Mouse (Mus musculus) Muller cell, postnatal 12 days (primary cell): Measurements from ENCODE around the gene Stk11.
A peak's percentile ranks its signal among the peaks of the same experiment; 100 is the strongest.

Experiments
- DNase-seq: peaks from one replicate; pipeline ENCODE4 v3.0.0-alpha.2; 2015; ENCODE audit errors: inconsistent ontology term

Stk11 gene

GRCm38 (mm10) chr10:80170052-80170451 is 54.4 kb downstream of the Stk11 start:
- no peak for DNase-seq

DNA sequence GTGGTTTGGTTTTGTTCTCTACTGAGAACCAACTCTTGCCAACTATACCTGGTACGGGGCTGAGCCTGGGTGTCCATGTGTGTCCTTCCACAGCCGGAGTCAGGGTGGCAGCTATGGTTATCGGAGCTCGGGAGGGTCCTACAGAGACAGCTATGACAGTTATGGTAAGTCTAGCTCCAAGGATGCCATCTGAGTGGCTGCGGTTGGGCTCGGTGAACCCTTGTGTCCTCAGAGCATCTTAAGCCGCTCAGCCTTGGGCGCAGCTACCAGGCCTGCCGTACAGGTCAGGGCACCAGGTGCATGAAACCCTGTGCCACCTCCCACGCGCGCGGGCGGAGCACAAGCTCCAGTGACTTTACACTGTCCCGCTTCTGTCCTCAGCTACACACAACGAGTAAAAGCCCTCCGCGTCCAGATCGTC is 55.0 kb downstream of the Stk11 start:
- no peak for DNase-seq

- DNase-seq, result no peak
These were observed 55.6 kb downstream of the Stk11 start for GRCm38 (mm10) chr10:80171252-80171651.

- no peak for DNase-seq
These were observed 56.3 kb downstream of the Stk11 start for GRCm38 (mm10) chr10:80171760-80172526.

GRCm38 (mm10) chr10:80172527-80173292 is 57.1 kb downstream of the Stk11 start, which contains the start of gene 1600002K03Rik:
1600002K03Rik (plus strand) TSS chr10:80172944.
- peak; percentile 86 for DNase-seq

GRCm38 (mm10) chr10:80173358-80173757 is 57.8 kb downstream of the Stk11 start:
- no peak for DNase-seq

GRCm38 (mm10) chr10:80173955-80174640 is 58.5 kb downstream of the Stk11 start:
- DNase-seq, result no peak

DNA sequence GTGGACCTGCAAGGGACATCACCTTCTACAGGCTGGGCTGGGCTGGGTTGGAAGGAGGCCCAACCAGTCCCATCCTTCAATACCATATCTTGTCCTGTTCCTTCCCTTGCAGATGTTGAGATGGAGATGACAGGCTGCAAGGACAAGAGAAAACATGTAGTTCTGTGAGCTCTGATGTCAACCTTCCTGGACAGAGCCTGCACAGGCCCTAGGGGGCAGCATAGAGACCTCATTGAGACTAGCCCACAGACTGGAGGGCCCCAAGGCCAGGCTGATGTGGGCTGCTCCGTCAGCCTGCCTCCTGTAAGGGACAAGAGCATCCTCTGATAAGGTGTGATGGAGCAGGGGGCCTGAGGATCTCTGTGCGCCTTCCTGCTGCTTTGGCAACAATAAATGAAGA is 59.1 kb downstream of the Stk11 start:
- DNase-seq, result peak; percentile 42

GRCm38 (mm10) chr10:80175536-80176269 is 60.1 kb downstream of the Stk11 start:
- peak; percentile 42 for DNase-seq

DNA sequence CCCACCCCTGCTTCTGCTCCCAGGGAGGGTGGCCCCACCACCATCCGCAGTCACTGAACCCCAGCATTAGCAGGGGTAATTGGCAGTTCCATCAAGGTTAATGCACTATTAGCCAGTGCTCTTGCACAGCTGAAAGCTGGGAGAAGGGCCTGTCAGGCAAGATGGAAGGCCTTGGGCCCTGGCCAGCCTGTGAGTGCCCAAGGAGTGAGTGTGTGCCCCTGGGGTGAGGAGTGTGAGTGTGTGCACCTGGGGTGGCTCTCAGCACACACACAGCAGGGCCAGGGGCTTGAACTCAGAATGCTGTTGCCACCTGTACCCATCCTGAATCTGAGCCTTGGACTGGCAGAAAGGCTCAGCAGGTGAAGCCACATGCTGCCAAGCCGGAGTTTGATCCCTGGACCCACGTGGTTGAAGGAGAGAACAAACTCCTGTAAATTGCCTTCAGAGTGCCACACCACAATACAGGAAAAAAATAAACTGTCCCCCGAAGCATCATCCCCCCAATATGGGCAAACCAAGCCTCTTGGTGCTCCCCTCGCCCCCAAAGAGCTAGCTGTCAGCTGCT is 60.7 kb downstream of the Stk11 start:
- no peak for DNase-seq

DNA sequence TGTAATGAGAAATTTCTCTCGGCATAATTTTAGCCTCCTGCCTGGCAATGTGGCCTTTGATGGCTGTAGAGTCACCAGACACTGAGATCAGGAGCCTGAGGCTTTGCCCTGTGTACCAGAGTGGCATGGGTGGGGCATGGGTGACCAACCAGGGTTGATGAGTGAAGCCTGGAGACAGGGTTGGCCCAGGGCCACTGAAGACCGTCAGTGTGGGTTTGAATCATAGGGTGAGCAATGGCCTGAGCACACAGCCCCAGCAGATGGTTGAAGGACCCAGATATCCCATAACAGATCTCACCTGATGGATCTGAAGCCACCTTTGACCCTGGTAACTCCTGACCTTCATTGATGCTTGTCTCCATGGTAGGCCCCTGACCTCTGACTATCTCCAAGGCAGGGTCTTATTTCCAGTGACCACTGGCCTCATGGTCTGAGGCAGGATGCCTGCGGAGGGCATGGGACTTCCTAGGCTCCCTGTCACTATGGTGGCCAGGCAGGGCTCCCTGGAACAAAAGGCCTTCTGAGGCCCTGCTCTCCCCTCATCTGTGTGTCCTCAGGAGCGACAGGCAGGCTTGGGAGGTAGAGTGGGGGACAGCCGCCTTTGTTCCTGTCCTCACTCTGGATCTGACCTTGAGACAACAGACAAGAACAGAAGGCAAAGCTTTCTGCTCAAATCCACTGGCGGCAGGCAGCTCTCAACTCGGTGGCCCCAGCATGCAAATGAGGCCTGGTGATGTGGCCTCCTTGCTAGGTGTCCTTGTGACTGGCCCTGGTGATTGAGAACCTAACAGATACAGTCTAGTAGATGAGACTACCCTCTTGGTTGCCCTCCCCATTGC is 62.1 kb downstream of the Stk11 start:
- DNase-seq, result peak; percentile 69

DNA sequence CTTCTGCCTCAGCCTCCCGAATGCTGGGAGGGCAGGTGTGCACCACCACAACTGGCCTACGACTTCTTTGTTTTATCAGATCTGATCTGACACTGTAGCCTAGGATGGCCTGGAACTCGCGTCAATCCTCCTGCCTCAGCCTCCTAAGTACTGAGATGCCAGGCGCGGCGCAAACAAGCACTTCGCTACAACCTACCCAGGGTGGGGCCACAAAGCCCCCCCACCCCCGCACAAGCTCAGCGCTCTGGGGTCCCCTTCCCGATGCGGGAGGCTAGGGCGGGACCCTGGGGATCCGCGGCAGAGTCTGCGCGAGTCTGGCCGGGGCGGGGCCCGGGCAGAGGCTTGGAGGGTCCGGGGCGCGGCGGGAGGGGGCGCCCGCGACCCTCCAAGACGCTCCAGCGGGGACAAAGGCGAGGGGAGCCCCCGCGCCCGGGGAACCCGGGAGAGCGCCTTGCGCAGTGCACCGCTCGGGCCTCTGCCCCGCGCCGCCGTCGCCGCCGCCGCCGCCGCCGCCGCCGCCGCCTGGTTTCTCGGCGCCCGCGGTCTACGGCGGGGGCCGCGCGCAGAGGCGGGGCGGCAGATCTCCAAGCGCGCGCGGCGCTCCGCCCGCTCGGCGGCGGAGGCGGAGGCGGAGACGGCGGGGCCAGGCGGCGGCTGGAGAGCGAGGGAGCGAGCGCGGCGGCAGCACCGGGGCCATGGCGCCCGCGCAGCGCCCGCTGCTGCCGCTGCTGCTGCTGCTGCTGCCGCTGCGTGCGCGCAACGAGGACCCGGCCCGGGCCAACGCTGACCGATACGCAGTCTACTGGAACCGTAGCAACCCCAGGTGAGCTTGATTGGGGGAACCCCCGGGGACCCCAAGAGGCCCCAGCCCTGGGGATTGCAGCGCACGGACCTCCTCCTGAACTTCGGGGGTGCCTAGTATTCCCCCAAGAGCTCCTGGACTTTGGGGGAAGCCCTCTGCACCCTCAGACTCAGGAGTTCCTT is 63.8 kb downstream of the Stk11 start, which contains the start of gene Efna2:
Efna2 (plus strand) TSS at position 415 of the 984 bp plus-strand sequence.
- DNase-seq, result peak; percentile 66
